Mouse (Mus musculus) embryonic fibroblast, embryonic 13.5 days (primary cell): ENCODE data around the gene Iffo1.

Experiments used
- CTCF ChIP-seq: IDR thresholded peaks from 2 replicates; pipeline ENCODE4 v1.5.1; 2011; ENCODE audit warnings: mild to moderate bottlenecking, control low read depth, low read length, moderate library complexity, borderline replicate concordance; ENCODE audit not compliant: insufficient read depth
- POLR2A ChIP-seq: IDR thresholded peaks from 2 replicates; pipeline ENCODE4 v1.6.1; 2011; ENCODE audit warnings: low read depth, mild to moderate bottlenecking, control low read depth, low read length, moderate library complexity

DNA sequence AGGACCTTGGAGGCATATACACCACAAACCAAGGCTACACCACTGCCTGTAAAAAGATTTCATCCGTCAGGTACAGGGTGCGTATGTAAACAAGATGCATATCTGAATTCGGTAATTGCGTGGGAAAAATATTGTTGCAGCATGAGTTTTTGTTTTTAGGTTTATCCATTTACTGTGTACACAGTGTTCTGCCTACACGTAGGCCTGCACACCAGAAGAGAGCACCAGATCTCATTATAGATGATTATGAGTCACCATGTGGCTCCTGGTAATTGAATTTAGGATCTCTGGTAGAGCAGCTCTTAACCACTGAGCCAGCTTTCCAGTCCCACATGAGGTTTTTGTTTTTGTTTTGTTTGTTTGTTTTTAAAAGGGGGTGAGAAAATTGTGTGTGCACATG, 52.1 kb downstream of the Iffo1 start:
- TF ChIP-seq CTCF (no peak), POLR2A (no peak)
